Mouse (Mus musculus): ENCODE data around the gene Rhov. TPM values are rescaled to one million over a fixed set of nuclear protein-coding genes. Genes with fewer than 3 reads are reported as not detected.

The Rhov gene
- total RNA-seq, 1 experiment: 1.9 TPM

DNA sequence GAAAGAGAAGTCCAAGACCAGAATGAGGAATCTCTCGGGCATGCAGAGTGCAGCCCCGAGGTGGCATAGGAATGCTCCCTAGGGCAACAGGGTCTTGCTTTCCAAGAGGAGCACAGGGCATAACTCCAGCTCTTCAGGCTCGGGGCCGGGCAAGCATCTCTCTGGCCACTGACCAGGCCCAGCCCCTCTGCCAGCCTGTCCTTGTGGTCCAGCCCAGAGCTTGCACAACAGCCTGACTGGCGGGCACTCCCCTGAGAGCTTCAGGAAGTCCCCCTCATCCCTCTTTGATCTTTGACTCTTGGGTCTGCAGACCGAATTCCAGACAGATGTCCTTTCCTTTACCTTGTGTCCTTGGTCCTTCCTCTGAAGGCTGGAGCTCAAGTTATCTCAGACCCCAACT is 31.8 kb upstream of the Rhov start:
- Histone ChIP-seq H3K36me3 (ENCODE audit: control insufficient read depth, insufficient read depth, low read length, poor library complexity, severe bottlenecking) (peaks cover 9% of the 10 kb centered on the region; the same call in 1 of the 2 replicates), H3K9me3 (ENCODE audit: control insufficient read depth, insufficient read depth, low read depth, low read length) (no peaks in the 10 kb centered on the region), H3K4me1 (ENCODE audit: control insufficient read depth in 2 of 2, insufficient read depth in 2 of 2, low read length in 2 of 2, poor library complexity in 1 of 2) (peaks cover 5 to 24% of the 10 kb centered on the region in 2 experiments; a peak in 2 of 4 replicates), H3K9ac (ENCODE audit: insufficient read depth, low read depth, low read length, poor library complexity, severe bottlenecking) (no peak overlapping the region), H3K27ac (ENCODE audit: insufficient read depth, low read depth, low read length, poor library complexity, severe bottlenecking) (no peak overlapping the region), H3K4me3 (ENCODE audit: insufficient read depth in 1 of 2, low read depth in 1 of 2, low read length in 2 of 2, poor library complexity in 1 of 2, severe bottlenecking in 1 of 2) (no peak overlapping the region)
- TF ChIP-seq HCFC1 (IDR thresholded peaks at IDR 0.05; ENCODE audit: borderline replicate concordance, insufficient read depth, low read length): no peak
- no peak for TF ChIP-seq MAFK (IDR thresholded peaks at IDR 0.05; ENCODE audit: insufficient read depth, low read depth, low read length)
- no peak for TF ChIP-seq ZNF384 (IDR thresholded peaks at IDR 0.05; ENCODE audit: low read depth, low read length)
- no peak for TF ChIP-seq CHD2 (IDR thresholded peaks at IDR 0.05; ENCODE audit: low read depth, low read length)
- TF ChIP-seq ZC3H11A (IDR thresholded peaks at IDR 0.05; ENCODE audit: borderline replicate concordance, low read depth, low read length): no peak
- DNase-seq (ENCODE audit: low read depth, low spot score): no peak
- in situ Hi-C loops (cut with MboI; ENCODE audit: low sequenced_read_pairs in 2 of 2, unreplicated experiment in 2 of 2): no loop called here

DNA sequence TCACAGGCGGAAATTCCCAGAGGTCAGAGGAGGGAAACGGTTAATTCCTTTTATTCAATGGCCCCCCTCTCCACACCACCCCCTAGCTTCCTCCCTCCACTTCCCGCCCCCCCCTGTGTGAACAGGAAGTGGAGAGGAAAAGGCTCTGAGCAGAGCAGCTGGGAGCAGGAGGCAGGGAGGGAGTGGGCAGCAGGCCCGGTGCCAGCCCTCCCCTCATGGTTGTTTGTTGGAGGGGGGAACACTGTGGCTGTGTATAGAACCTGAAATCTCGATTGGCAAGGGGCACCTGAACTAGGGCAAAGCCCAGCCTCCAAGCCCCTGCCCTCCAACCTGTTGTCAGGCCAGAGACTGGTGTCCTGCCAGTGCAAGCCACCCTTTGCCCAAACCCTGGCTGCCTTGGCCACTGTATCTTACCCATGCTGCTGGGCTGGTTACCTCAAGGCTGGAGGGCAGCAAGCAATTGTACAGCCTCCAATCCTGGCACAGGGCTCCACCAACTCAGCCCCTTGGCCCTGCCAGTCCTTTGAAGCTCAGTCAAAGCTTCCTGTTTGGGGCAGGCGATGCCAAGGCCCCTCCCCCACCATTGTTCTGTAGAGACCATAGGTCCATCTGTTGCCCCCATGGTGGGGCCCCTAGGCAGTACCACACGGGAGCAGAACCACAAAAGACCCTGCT is 29.9 kb upstream of the Rhov start:
- Histone ChIP-seq H3K9me3 (ENCODE audit: control insufficient read depth, insufficient read depth, low read depth, low read length) (no peaks in the 10 kb centered on the region), H3K36me3 (ENCODE audit: control insufficient read depth, insufficient read depth, low read length, poor library complexity, severe bottlenecking) (peaks cover 22% of the 10 kb centered on the region; the same call in 1 of the 2 replicates), H3K4me3 (ENCODE audit: insufficient read depth in 1 of 2, low read depth in 1 of 2, low read length in 2 of 2, poor library complexity in 1 of 2, severe bottlenecking in 1 of 2) (no peak overlapping the region), H3K9ac (ENCODE audit: insufficient read depth, low read depth, low read length, poor library complexity, severe bottlenecking) (no peak overlapping the region), H3K4me1 (ENCODE audit: control insufficient read depth in 2 of 2, insufficient read depth in 2 of 2, low read length in 2 of 2, poor library complexity in 1 of 2) (peaks cover 5 to 26% of the 10 kb centered on the region in 2 experiments; a peak in 2 of 4 replicates), H3K27ac (ENCODE audit: insufficient read depth, low read depth, low read length, poor library complexity, severe bottlenecking) (no peak overlapping the region)
- TF ChIP-seq ZNF384 (IDR thresholded peaks at IDR 0.05; ENCODE audit: low read depth, low read length): no peak
- TF ChIP-seq MAFK (IDR thresholded peaks at IDR 0.05; ENCODE audit: insufficient read depth, low read depth, low read length): no peak
- in situ Hi-C loops (cut with MboI; ENCODE audit: low sequenced_read_pairs in 2 of 2, unreplicated experiment in 2 of 2): no loop called here
- DNase-seq (ENCODE audit: low read depth, low spot score): no peak

DNA sequence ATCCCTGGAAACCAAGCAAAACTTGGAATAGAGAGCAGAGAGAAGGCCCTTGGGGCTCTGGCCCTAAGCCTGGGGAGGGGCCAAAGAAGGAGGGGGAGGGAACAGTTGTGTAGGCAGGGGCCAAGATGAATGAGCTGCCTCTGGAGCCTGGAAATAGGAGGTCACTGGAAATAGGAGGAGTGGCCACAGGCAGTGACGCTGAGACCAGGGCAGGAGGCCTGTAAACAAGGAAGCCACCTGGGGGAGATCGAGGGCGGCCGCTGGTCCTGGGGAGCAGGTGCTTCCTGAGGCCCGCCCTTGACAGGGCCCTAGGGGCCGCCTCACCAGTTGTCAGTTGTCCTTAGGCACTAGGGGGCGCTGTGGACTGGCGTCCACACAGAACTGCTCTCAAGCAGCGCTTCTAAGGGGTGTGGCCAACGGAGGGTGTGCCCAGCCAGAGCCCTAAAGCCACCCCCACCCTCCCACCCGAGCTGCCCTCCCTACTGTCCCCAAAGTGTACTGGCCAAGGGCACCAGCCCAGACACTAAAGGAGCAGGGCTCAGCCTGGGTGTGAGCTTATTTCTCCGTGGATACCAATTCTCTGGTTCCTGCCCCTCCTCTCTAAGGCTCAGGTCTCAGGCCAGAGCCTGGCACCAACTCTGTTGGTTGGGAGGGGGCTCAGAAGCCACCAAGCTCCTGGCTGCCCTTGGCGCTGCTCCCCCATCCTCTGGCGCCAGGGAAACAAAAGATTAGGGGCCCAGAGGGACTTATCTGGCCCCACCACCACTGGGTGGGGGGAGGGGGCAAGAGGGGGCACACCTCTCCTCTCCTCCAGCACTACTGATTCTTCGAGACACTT is 29.1 kb upstream of the Rhov start:
- H3K4me3 ChIP-seq (ENCODE audit: insufficient read depth in 1 of 2, low read depth in 1 of 2, low read length in 2 of 2, poor library complexity in 1 of 2, severe bottlenecking in 1 of 2): 0 out of 4 replicates have a peak overlapping the region, but pooled peaks of 1 of the 2 experiments have one; percentile 17
- peak overlapping the region; percentile 38; the same call in 1 of the 2 replicates for H3K9ac ChIP-seq (ENCODE audit: insufficient read depth, low read depth, low read length, poor library complexity, severe bottlenecking)
- H3K9me3 ChIP-seq (ENCODE audit: control insufficient read depth, insufficient read depth, low read depth, low read length): no peaks in the 10 kb centered on the region
- no peak overlapping the region for H3K27ac ChIP-seq (ENCODE audit: insufficient read depth, low read depth, low read length, poor library complexity, severe bottlenecking)
- TF ChIP-seq ZNF384 (IDR thresholded peaks at IDR 0.05; ENCODE audit: low read depth, low read length): no peak
- peak; percentile 42; the same call in 1 of the 2 replicates for TF ChIP-seq HCFC1 (IDR thresholded peaks at IDR 0.05; ENCODE audit: borderline replicate concordance, insufficient read depth, low read length)
- 0 out of 2 replicates have a peak, but pooled peaks have one; percentile 50 for TF ChIP-seq ZC3H11A (IDR thresholded peaks at IDR 0.05; ENCODE audit: borderline replicate concordance, low read depth, low read length)
- no peak for TF ChIP-seq CHD2 (IDR thresholded peaks at IDR 0.05; ENCODE audit: low read depth, low read length)
- no peak for TF ChIP-seq MAFK (IDR thresholded peaks at IDR 0.05; ENCODE audit: insufficient read depth, low read depth, low read length)
- peaks cover 25% of the 10 kb centered on the region; the same call in 1 of the 2 replicates for H3K36me3 ChIP-seq (ENCODE audit: control insufficient read depth, insufficient read depth, low read length, poor library complexity, severe bottlenecking)
- in situ Hi-C loops (cut with MboI; ENCODE audit: low sequenced_read_pairs in 2 of 2, unreplicated experiment in 2 of 2): loop anchor here in 1 of 2 experiments (10.0 kb wide), 1 partner anchor 215 kb away; no protein-coding TSS in a partner anchor
- peak; percentile 91 for DNase-seq (ENCODE audit: low read depth, low spot score)
- peaks cover 5 to 20% of the 10 kb centered on the region in 2 experiments; a peak in 2 of 4 replicates for H3K4me1 ChIP-seq (ENCODE audit: control insufficient read depth in 2 of 2, insufficient read depth in 2 of 2, low read length in 2 of 2, poor library complexity in 1 of 2)

DNA sequence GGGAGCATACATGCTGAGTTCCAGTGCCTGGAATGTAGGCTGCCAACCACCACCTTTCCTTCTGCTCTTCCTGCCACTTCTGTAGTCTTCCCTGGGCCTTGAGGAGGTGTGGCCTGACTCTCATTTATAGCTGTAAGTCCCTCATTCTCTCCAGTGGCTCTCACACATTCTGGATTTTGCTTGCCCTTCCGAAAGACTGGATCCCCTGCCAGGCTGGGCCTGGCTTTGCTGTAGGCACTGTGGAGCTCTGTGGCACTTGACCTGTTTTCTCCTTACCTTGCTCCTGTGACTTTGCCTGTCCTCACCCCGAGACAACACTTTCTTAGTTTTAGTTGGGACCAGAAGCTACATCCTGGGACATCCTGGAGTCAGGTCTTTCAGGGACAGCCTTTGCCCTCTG is 27.8 kb upstream of the Rhov start:
- Histone ChIP-seq H3K36me3 (ENCODE audit: control insufficient read depth, insufficient read depth, low read length, poor library complexity, severe bottlenecking) (peaks cover 33% of the 10 kb centered on the region; the same call in 1 of the 2 replicates), H3K27ac (ENCODE audit: insufficient read depth, low read depth, low read length, poor library complexity, severe bottlenecking) (no peak overlapping the region), H3K9me3 (ENCODE audit: control insufficient read depth, insufficient read depth, low read depth, low read length) (no peaks in the 10 kb centered on the region), H3K4me3 (ENCODE audit: insufficient read depth in 1 of 2, low read depth in 1 of 2, low read length in 2 of 2, poor library complexity in 1 of 2, severe bottlenecking in 1 of 2) (no peak overlapping the region), H3K9ac (ENCODE audit: insufficient read depth, low read depth, low read length, poor library complexity, severe bottlenecking) (no peak overlapping the region), H3K4me1 (ENCODE audit: control insufficient read depth in 2 of 2, insufficient read depth in 2 of 2, low read length in 2 of 2, poor library complexity in 1 of 2) (peaks cover 1 to 12% of the 10 kb centered on the region in 2 experiments; a peak in 2 of 4 replicates)
- TF ChIP-seq CHD2 (IDR thresholded peaks at IDR 0.05; ENCODE audit: low read depth, low read length) (no peak), HCFC1 (IDR thresholded peaks at IDR 0.05; ENCODE audit: borderline replicate concordance, insufficient read depth, low read length) (no peak), ZNF384 (IDR thresholded peaks at IDR 0.05; ENCODE audit: low read depth, low read length) (no peak), ZC3H11A (IDR thresholded peaks at IDR 0.05; ENCODE audit: borderline replicate concordance, low read depth, low read length) (no peak), MAFK (IDR thresholded peaks at IDR 0.05; ENCODE audit: insufficient read depth, low read depth, low read length) (no peak)
- in situ Hi-C loops (cut with MboI; ENCODE audit: low sequenced_read_pairs in 2 of 2, unreplicated experiment in 2 of 2): loop anchor here in 1 of 2 experiments (10.0 kb wide), 1 partner anchor 216 kb away; no protein-coding TSS in a partner anchor
- DNase-seq (ENCODE audit: low read depth, low spot score): no peak

Measured in ES-E14 (cell line).